Mouse (Mus musculus) urinary bladder, postnatal 4 days (tissue): ENCODE results near the gene Flg.

Source experiments
- DNase-seq, 2 experiments: peaks; one replicate each; pipeline ENCODE4 v3.0.0; 2021 to 2022; ENCODE audit warnings: low spot score in 2 of 2

Gene Flg

DNA sequence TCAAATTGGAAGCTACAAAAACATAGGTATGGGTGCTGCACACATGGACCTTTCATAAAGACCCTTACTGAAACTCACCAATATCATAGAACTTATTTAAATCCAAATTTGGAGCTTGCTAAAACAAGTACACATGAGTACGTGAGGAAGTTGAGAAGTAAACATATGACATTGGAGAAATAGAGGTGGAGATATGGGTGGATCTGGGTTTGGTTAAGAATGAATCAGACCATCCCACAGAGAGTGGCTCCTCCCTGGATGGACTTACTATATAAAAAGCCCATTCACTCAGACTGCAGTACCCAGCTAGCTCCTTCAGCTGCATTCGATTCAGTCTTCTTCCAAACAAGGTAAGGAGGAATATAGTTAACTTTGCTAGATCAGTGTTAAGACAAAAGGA is at the start of gene Flg:
TSS of gene Flg (plus strand) at position 301 of the 400 bp plus-strand sequence.
- no peak for DNase-seq

DNA sequence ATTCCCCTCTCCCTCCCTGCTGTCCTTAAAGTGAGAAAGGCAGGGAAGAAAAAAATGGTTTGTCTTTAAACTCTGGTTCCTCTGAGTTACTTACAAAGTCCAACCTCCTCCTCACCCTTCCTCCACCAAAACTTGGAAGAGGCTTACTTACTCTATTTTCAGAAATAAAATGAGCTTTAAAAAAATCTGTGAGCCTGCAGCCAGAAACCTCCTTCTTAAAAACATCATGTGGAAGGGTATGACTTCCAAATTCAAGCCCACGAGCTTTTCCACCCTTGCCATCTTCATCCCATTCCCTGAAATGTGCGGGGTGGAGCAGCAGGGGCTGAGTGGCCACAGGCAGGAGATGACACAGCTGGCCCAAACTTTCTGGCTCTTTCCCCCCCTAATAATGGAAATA is 24.2 kb downstream of the Flg start:
- DNase-seq = no peak

- DNase-seq = no peak
Measured at GRCm38 (mm10) chr3:93299832-93300231, 26.5 kb downstream of the Flg start.

- DNase-seq = no peak
Measured at GRCm38 (mm10) chr3:93301896-93302295, 28.6 kb downstream of the Flg start.

GRCm38 (mm10) chr3:93306142-93306541 is 32.8 kb downstream of the Flg start:
- no peak for DNase-seq

DNA sequence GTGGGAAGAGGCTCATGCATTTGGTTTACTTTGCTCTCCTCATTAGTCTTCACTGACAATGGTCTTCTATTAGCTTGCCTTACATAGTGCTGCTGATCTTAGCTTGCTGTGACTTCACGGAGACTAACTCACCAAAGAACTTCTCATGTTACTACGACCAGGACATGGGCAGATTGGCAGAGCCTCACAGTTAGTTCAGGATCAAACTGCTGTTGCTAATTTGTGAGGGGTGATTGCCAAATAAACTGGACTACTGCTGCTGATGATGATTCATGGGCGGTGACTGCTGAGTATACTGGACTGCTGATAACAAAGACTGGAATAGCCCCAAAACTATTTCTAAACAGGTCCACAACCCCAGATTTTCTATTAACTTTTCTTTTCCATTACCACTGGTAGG is 38.0 kb downstream of the Flg start:
- no peak for DNase-seq

GRCm38 (mm10) chr3:93314388-93314787 is 41.1 kb downstream of the Flg start:
- DNase-seq = no peak

- no peak for DNase-seq
Measured at GRCm38 (mm10) chr3:93319449-93319848, 46.1 kb downstream of the Flg start, which contains the start of gene Hrnr. Gene Hrnr (plus strand): TSS chr3:93319749.

DNA sequence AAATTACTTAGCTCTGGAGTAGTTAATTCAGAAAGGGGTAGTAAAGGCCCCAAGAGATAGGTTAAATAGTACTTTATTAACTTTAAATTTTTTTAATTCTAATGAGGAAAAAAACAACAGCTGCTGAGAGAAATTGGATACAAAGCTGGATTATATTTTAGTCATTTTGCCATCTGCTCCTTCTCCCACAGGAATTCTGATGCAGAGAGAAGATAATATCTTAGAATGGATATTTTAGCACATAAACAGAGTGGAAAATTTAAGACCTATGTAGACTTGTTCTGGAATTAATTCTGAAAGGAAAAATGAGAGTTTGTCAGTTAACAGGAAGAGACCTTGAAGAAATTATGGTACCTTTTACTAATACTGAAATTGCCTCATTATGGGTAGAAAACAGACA is 64.4 kb downstream of the Flg start:
- no peak for DNase-seq

GRCm38 (mm10) chr3:93340021-93340420 is 66.7 kb downstream of the Flg start:
- DNase-seq = no peak
